Mouse (Mus musculus) stomach, postnatal 0 days (tissue): ENCODE results near the gene Lrmda.

Experiments used
- CTCF ChIP-seq: IDR thresholded peaks from 2 replicates; pipeline ENCODE4 v1.5.1; 2016; ENCODE audit warnings: antibody characterized with exemption, low read depth, mild to moderate bottlenecking, moderate library complexity
- EP300 ChIP-seq: optimal IDR thresholded peaks from 2 replicates; pipeline ENCODE3; 2016; ENCODE audit warnings: antibody characterized with exemption

DNA sequence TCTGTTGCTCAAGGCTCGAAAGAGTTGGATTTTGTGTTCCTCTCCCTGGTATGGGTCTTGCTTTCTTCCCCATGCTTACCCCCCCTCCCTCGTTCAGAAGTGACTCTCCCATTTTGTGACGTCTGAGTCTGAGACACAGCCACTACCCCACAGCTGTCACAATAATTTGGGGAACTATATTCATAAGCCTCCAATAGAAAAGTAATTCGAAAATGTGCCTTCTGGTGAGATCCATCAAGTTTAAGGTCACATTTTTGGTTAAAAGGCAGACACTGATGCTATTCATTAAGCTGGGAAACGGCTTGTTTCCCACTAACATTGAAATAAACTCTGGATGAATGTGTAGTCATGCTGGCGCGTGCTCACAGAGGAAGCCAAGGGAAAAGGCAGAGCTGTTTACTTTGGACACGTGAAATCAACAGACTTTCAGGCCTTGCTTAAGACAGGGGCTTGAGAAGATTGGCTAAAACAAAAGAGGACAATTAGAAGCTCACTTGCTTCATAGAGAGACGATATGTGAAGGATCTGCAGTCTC is 795.4 kb downstream of the Lrmda start:
- TF ChIP-seq CTCF: no peak
- no peak for TF ChIP-seq EP300
